Mouse (Mus musculus): ENCODE results near the gene Slc9a8. TPM values are rescaled to one million over a fixed set of nuclear protein-coding genes. Genes with fewer than 3 reads are reported as not detected.

Gene Slc9a8
- polyA plus RNA-seq, 1 experiment = 35.8 TPM

- no peak for DNase-seq (ENCODE audit: low spot score)
These were observed 7.1 kb upstream of the Slc9a8 start for GRCm38 (mm10) chr2:167414461-167414860.

DNA sequence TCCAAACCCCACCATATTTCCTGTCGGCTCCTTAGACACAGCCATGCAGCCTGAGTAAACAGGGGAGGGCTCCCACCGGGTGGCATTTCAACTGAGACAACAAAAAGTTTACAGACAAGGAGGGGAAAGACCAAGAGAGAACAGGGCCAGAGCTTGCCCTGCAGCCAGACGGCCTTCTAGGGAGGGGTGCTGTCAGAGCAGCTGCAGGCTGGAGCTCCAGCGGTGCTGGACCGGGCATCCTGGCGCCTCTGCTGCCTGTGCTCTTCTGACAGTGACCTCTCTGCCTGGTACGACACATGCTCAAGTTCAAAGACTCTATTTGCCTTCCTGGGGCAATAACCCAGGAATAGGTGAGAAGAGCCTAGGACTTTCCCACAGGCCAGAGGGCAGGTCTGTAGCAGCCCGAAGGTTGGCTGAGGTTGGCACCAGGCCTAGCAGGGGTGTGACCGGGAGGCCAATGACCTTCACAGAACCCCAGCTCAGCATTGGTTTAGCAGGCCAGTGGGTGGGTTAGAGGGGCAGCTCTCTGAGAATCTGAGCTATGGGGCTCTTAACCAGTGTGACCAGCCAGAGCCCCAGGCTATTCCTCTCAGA, 5.4 kb upstream of the Slc9a8 start:
- DNase-seq (ENCODE audit: low spot score) = no peak

- no peak for DNase-seq (ENCODE audit: low spot score)
These were observed 4.5 kb upstream of the Slc9a8 start for GRCm38 (mm10) chr2:167417048-167417447.

DNA sequence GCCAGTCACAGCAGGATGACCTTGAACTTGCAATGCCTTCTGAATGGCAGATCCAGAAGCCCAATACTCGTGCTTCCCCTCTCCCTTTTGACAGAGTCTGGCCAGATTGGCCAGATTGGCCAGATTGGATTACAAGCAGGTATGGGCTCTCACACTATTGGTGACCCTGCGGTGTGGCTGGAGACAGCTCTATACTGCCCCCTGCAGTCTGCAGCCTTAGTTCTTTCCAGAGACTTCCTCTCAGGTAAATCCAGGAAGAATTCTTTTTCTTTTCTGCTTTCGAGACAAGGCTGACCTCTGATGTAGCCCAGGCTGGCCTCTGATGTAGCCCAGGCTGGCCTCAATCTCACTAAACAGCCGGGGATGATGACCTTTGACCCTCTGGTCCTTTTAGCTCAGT, 3.8 kb upstream of the Slc9a8 start:
- peak; percentile 54 for DNase-seq (ENCODE audit: low spot score)

DNA sequence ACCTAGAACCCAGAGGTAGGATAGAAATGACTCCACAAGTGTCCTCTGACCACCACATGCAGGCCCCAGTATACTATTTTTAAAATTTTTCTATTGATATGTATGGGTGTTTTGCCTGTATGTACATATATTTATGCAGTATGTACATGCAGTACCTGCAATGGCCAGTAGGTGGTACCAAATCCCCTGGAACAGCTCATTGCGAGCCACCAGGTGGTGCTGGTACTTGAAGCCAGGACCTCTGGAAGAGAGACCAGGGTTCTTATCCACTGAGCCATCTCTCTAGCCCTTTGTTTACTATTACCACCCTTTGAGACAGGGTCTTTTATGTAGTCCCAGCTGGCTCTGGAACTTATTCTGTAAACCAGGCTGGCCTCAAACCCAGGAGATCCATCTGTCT, 2.3 kb upstream of the Slc9a8 start:
- no peak for DNase-seq (ENCODE audit: low spot score)

DNA sequence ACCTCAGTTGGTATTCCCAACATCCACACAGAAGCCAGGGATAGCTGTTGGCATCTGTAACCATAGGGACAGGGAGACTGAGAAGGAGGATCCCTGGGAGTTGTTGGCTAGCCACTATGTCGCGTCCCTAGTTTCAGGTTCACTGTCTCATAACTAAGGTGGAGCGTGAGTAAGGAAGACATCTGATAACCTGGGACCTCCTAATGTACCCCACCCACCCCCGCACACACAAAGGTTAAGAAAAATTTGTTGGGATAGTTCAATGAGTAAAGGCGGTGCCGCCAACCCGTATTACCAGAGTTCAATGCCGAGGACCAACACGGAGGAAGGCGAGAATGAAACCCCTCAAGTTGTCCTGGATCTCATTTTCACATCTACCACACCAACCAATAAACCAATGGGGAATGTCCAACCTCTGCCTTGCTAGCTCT, 686 bp upstream of the Slc9a8 start:
- no peak for DNase-seq (ENCODE audit: low spot score)

GRCm38 (mm10) chr2:167422150-167422470, 598 bp downstream of the Slc9a8 start:
- no peak for DNase-seq (ENCODE audit: low spot score)

DNA sequence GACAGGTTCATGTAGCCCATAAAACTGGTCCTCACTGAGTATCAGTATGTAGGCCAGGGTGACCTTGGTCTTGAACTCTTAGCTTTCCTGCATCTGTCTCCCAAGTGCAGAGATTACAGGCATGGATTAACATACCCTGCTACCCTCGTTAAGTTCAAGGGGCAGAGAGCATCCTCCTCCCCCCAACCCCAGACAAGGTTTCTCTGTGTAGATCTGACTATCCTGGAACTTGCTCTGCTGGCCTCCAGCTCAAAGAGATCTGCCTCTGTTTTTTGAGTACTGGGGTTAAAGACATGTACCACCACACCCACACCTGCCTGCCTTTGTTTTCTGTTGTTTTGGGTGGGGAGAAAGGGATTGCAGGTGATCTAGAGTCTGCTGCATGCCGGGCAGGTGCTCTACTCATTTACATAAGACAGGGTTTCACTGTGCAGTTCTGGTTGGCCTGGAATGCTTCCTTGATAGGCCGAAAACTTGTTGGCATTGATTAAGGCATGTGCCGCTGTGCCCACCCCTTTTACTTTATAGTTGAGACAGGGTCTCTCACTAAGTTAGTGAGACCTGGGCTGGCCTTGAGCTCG, 1.6 kb downstream of the Slc9a8 start:
- DNase-seq (ENCODE audit: low spot score) = no peak

- DNase-seq (ENCODE audit: low spot score) = no peak
These were observed 2.5 kb downstream of the Slc9a8 start for GRCm38 (mm10) chr2:167424040-167424439.

GRCm38 (mm10) chr2:167424516-167424915, 3.0 kb downstream of the Slc9a8 start:
- no peak for DNase-seq (ENCODE audit: low spot score)

DNA sequence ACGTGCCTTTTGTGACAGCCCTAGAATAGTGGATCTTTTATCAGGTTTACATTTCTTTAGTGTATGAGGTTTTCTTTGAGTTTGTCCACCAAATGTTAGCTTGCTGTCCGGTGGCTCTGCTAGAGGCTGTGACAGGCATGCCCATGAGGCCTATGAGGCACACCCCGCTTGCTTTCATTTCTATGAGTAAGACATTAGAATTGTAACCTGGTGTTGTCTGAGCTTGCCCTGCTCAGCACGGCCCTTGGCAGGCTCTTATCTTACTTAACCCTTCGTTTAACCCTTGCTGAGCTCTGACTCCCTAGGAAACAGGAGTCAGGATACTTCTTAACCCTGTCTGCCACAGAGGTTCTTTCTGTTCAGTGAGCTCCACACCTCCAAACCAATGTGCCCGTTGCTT, 3.9 kb downstream of the Slc9a8 start:
- DNase-seq (ENCODE audit: low spot score) = no peak

- no peak for DNase-seq (ENCODE audit: low spot score)
These were observed 8.1 kb downstream of the Slc9a8 start for GRCm38 (mm10) chr2:167429596-167429995.

GRCm38 (mm10) chr2:167430737-167431417, 9.4 kb downstream of the Slc9a8 start:
- no peak for DNase-seq (ENCODE audit: low spot score)

DNA sequence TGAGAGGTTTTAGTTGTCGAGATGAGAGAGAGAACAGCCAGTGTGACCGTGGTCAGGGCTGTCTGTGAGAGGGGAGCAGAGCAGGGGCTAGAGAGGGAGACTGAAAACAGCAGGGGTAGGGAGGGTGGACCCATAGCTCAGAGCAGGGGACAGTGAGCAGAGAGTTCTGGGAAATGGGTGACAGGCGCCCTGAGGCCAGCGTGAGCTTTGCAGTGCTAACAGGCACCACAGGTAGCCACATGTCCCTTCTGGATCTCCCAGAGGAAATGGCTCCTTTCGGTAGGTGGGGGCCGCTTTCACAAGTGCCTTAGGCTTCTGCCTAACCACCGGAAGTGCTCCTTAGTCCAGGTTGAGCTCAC, 9.9 kb downstream of the Slc9a8 start:
- no peak for DNase-seq (ENCODE audit: low spot score)

GRCm38 (mm10) chr2:167434570-167434969, 13.1 kb downstream of the Slc9a8 start:
- no peak for DNase-seq (ENCODE audit: low spot score)

GRCm38 (mm10) chr2:167435631-167436030, 14.1 kb downstream of the Slc9a8 start:
- no peak for DNase-seq (ENCODE audit: low spot score)

DNA sequence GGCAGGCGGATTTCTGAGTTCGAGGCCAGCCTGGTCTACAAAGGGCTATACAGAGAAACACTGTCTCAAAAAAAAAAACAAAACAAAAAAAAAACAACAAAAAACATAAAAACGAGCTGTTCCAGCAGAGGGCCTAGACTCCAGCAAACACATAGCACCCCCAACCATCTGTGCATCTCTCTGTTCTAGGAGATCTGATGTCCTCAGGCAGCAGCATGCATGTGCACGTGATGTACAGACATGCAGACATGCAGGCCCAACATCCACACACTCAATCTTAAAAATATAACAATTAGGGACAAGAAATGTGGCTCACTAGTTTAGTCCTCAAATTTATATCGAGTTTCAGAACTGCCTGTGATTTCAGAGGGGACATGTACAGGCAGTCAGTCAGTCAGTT, 14.9 kb downstream of the Slc9a8 start:
- no peak for DNase-seq (ENCODE audit: low spot score)

- DNase-seq (ENCODE audit: low spot score) = no peak
These were observed 17.9 kb downstream of the Slc9a8 start for GRCm38 (mm10) chr2:167439422-167439821.

DNA sequence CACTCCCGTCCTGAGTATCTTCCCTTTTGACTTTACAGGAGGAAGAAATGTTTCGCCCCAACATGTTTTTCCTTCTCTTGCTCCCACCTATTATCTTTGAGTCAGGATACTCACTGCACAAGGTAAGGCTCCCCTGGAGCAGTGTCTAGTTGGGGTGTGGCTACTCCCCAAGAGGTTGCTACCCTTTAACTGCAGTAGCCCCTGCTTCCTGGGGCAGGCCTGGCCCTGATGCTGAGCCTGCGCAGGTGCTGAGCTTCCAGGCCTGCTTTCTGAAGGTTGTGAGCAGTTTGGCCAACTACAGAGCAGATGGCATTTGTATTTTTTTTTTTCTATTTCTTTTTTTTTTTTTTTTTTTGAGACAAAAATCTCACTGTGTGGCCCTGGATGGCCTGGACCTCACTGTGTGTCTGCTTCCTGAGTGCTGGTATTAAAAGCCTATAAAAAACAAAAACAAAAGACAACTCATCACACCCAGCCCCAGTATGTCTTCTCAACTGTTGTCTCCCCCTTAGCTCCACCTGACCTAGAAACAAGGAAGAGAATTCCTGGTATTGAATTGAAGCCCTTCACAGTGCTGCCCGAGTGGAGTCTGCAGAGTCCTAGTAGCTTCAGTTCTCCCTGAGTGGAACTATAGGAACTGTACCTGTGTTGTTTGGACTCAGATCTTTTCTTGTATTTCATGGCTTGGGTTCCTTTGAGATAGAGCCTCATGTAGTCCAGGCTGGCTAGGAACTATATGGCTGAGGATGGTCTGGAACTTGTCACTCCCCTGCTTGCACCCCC, 22.1 kb downstream of the Slc9a8 start:
- no peak for DNase-seq (ENCODE audit: low spot score)

GRCm38 (mm10) chr2:167445911-167446780, 24.6 kb downstream of the Slc9a8 start:
- DNase-seq (ENCODE audit: low spot score) = no peak

GRCm38 (mm10) chr2:167447207-167447606, 25.7 kb downstream of the Slc9a8 start:
- no peak for DNase-seq (ENCODE audit: low spot score)

- DNase-seq (ENCODE audit: low spot score) = no peak
These were observed 26.1 kb downstream of the Slc9a8 start for GRCm38 (mm10) chr2:167447629-167448028.

Data from urinary bladder, adult 2 months (tissue).